Mouse (Mus musculus): ENCODE measurements around the gene 1700010B08Rik.
"Not testable (repeated sequence)": the region's sequence is repeated elsewhere in the genome, so short reads cannot be mapped to it uniquely, and the experiment has no call there.

The 1700010B08Rik gene

GRCm38 (mm10) chr2:173719115-173719514, at the start of gene 1700010B08Rik:
Gene 1700010B08Rik, plus strand, starts transcription at chr2:173719415.
- DNase-seq (ENCODE audit: low spot score) = not testable (repeated sequence)

GRCm38 (mm10) chr2:173672328-173672896, 46.8 kb upstream of the 1700010B08Rik start:
- DNase-seq (ENCODE audit: low spot score) = no peak

GRCm38 (mm10) chr2:173673469-173673868, 45.7 kb upstream of the 1700010B08Rik start:
- no peak for DNase-seq (ENCODE audit: low spot score)

- no peak for DNase-seq (ENCODE audit: low spot score)
Observed at GRCm38 (mm10) chr2:173678593-173678992, 40.6 kb upstream of the 1700010B08Rik start.

- no peak for DNase-seq (ENCODE audit: low spot score)
Observed at GRCm38 (mm10) chr2:173679217-173679616, 40.0 kb upstream of the 1700010B08Rik start.

- no peak for DNase-seq (ENCODE audit: low spot score)
Observed at GRCm38 (mm10) chr2:173680153-173680552, 39.1 kb upstream of the 1700010B08Rik start.

GRCm38 (mm10) chr2:173682773-173683172, 36.4 kb upstream of the 1700010B08Rik start:
- no peak for DNase-seq (ENCODE audit: low spot score)

- DNase-seq (ENCODE audit: low spot score) = no peak
Observed at GRCm38 (mm10) chr2:173685781-173686361, 33.3 kb upstream of the 1700010B08Rik start.

- DNase-seq (ENCODE audit: low spot score) = no peak
Observed at GRCm38 (mm10) chr2:173687363-173687762, 31.9 kb upstream of the 1700010B08Rik start.

GRCm38 (mm10) chr2:173689835-173690234, 29.4 kb upstream of the 1700010B08Rik start:
- DNase-seq (ENCODE audit: low spot score) = no peak

- DNase-seq (ENCODE audit: low spot score) = no peak
Observed at GRCm38 (mm10) chr2:173691748-173692147, 27.5 kb upstream of the 1700010B08Rik start.

- DNase-seq (ENCODE audit: low spot score) = no peak
Observed at GRCm38 (mm10) chr2:173692693-173693092, 26.5 kb upstream of the 1700010B08Rik start.

GRCm38 (mm10) chr2:173698850-173699249, 20.4 kb upstream of the 1700010B08Rik start:
- DNase-seq (ENCODE audit: low spot score) = no peak

GRCm38 (mm10) chr2:173702096-173702866, 16.9 kb upstream of the 1700010B08Rik start:
- peak; percentile 25 for DNase-seq (ENCODE audit: low spot score)

GRCm38 (mm10) chr2:173702867-173703237, 16.4 kb upstream of the 1700010B08Rik start:
- DNase-seq (ENCODE audit: low spot score) = no peak

- no peak for DNase-seq (ENCODE audit: low spot score)
Observed at GRCm38 (mm10) chr2:173705827-173706551, 13.2 kb upstream of the 1700010B08Rik start.

GRCm38 (mm10) chr2:173707626-173708025, 11.6 kb upstream of the 1700010B08Rik start:
- not testable (repeated sequence) for DNase-seq (ENCODE audit: low spot score)

- DNase-seq (ENCODE audit: low spot score) = no peak
Observed at GRCm38 (mm10) chr2:173710193-173710592, 9.0 kb upstream of the 1700010B08Rik start.

GRCm38 (mm10) chr2:173712656-173713055, 6.6 kb upstream of the 1700010B08Rik start:
- no peak for DNase-seq (ENCODE audit: low spot score)

GRCm38 (mm10) chr2:173713241-173713640, 6.0 kb upstream of the 1700010B08Rik start:
- no peak for DNase-seq (ENCODE audit: low spot score)

GRCm38 (mm10) chr2:173714620-173715218, 4.5 kb upstream of the 1700010B08Rik start:
- DNase-seq (ENCODE audit: low spot score) = no peak

GRCm38 (mm10) chr2:173716966-173717365, 2.2 kb upstream of the 1700010B08Rik start:
- DNase-seq (ENCODE audit: low spot score) = no peak
